Mouse (Mus musculus) ES-E14 (cell line): ENCODE results near the gene Olfr552. TPM values are rescaled to one million over a fixed set of nuclear protein-coding genes. Genes with fewer than 3 reads are reported as not detected.

Experiments used
- total RNA-seq: library from RNA; depleted of rRNA; stranded (reverse); fragments of 300-350 nt; gene quantifications from 2 replicates; pipeline ENCODE4 v1.2.3, GENCODE M21; 2012; rRNA removed

Gene Olfr552
- total RNA-seq, 1 experiment = not detected

Other genes with a start within 250 kb of the Olfr552 start
- gene Rrm1, start 156.1 kb upstream of the Olfr552 start, total RNA-seq = 92.8 and 109 TPM in 2 replicates
- gene Olfr543, start 116.1 kb upstream of the Olfr552 start, total RNA-seq = 0.22 and 0.63 TPM in 2 replicates
- 0.16 TPM in 1 of 2 replicates, not detected in the other for gene Olfr544, start 109.5 kb upstream of the Olfr552 start, total RNA-seq
- not detected in 2 replicates for gene Olfr545, start 98.2 kb upstream of the Olfr552 start, total RNA-seq
- not detected in 2 replicates for gene Olfr547, start 63.0 kb upstream of the Olfr552 start, total RNA-seq
- gene Olfr548-ps1, start 56.9 kb upstream of the Olfr552 start, total RNA-seq = not detected in 2 replicates
- gene Olfr549, start 47.9 kb upstream of the Olfr552 start, total RNA-seq = not detected in 2 replicates
- gene Trim21, start 32.3 kb upstream of the Olfr552 start, total RNA-seq = 6.2 and 7.5 TPM in 2 replicates
- gene Olfr550, start 26.3 kb upstream of the Olfr552 start, total RNA-seq = not detected in 2 replicates
- gene Olfr551, start 5.9 kb upstream of the Olfr552 start, total RNA-seq = not detected in 2 replicates
- not detected in 2 replicates for gene Olfr553, start 20.4 kb downstream of the Olfr552 start, total RNA-seq
- not detected in 2 replicates for gene Olfr554, start 40.7 kb downstream of the Olfr552 start, total RNA-seq
- not detected in 2 replicates for gene Olfr555, start 61.1 kb downstream of the Olfr552 start, total RNA-seq
- not detected in 2 replicates for gene Olfr556, start 67.1 kb downstream of the Olfr552 start, total RNA-seq
- 3.1 and 3.9 TPM in 2 replicates for gene Trim68, start 89.6 kb downstream of the Olfr552 start, total RNA-seq
- not detected in 2 replicates for gene Olfr557, start 98.1 kb downstream of the Olfr552 start, total RNA-seq
- gene Olfr558, start 104.4 kb downstream of the Olfr552 start, total RNA-seq = not detected in 2 replicates
- gene Olfr33, start 121.3 kb downstream of the Olfr552 start, total RNA-seq = not detected in 2 replicates
- gene Olfr559, start 129.7 kb downstream of the Olfr552 start, total RNA-seq = not detected in 2 replicates
- not detected in 2 replicates for gene Olfr560, start 161.6 kb downstream of the Olfr552 start, total RNA-seq
- gene Olfr78, start 161.7 kb downstream of the Olfr552 start, total RNA-seq = not detected in 2 replicates
- not detected in 2 replicates for gene Olfr561, start 173.5 kb downstream of the Olfr552 start, total RNA-seq
- not detected in 2 replicates for gene Olfr564, start 205.7 kb downstream of the Olfr552 start, total RNA-seq